Mouse (Mus musculus) C2C12 (cell line): ENCODE measurements around the gene Gdpd4.

ENCODE experiments used
- CEBPB ChIP-seq: IDR thresholded peaks from one replicate; pipeline ENCODE4 v1.6.1; 2011; ENCODE audit warnings: low read depth, mild to moderate bottlenecking, control low read depth, moderate library complexity
- CTCF ChIP-seq: IDR thresholded peaks from one replicate; pipeline ENCODE4 v1.5.1; 2011; ENCODE audit not compliant: control insufficient read depth, insufficient read depth, insufficient read length
- FOSL1 ChIP-seq: IDR thresholded peaks from one replicate; pipeline ENCODE4 v1.8.0; 2011; ENCODE audit warnings: mild to moderate bottlenecking, low read length; ENCODE audit not compliant: poor library complexity, insufficient read depth, severe bottlenecking
- MAX ChIP-seq: IDR thresholded peaks from one replicate; pipeline ENCODE4 v1.6.1; 2011; ENCODE audit warnings: mild to moderate bottlenecking, control low read depth
- MYOD1 ChIP-seq: IDR thresholded peaks from one replicate; pipeline ENCODE4 v1.6.1; 2011; ENCODE audit warnings: low read depth; ENCODE audit not compliant: control insufficient read depth, insufficient read length
- MYOG ChIP-seq: IDR thresholded peaks from one replicate; pipeline ENCODE4 v1.6.1; 2011; ENCODE audit not compliant: control insufficient read depth, insufficient read length; ENCODE audit errors: extremely low read depth
- USF1 ChIP-seq: IDR thresholded peaks from one replicate; pipeline ENCODE4 v1.6.1; 2011; ENCODE audit warnings: low read depth, mild to moderate bottlenecking, control low read depth, moderate library complexity

GRCm38 (mm10) chr7:97977463-97977862 lies 57.7 kb downstream of the Gdpd4 start:
- peak; percentile 62 for TF ChIP-seq CTCF
- TF ChIP-seq MAX, result no peak
- no peak for TF ChIP-seq CEBPB
- no peak for TF ChIP-seq FOSL1
- TF ChIP-seq MYOG, result no peak
- TF ChIP-seq MYOD1, result no peak
- no peak for TF ChIP-seq USF1
